ENCODE assay signal across 8 mouse cellular contexts in the genomic region with DNA sequence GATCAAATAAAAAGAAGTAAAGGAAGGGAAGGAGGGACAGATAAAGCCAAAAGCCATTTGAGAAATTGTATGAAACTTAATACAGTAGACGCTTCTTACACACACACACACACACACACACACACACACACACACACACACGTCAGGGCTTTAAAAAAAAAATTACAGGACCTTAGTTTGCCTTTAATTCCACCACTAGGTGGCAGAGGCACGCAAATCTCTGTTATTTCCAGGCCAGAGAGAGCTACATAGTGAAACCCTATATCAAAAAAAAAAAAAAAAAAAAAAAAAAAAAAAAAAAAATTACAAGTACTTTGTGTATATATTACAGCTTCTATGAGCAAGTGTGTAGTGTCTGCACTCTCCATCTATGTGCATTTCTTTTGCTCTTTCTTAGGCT.
DNase-seq lines count a peak whose midpoint lies in the region; ATAC-seq lines count a peak whose summit lies in the region.

No protein-coding gene starts in this region.

- peak; percentile 77 for ATAC-seq in megakaryocyte-erythroid progenitor cell, adult 5-6 weeks (replicated peaks; ENCODE audit: low FRiP score, low TSS enrichment, poor library complexity, severe bottlenecking)

- intact Hi-C loops in heart, postnatal 25 days (cut with DNase I), result loop anchor here (2.0 to 10.0 kb wide), 4 partner anchors 61 to 269 kb away; a partner anchor contains a TSS

- peak; percentile 45 for DNase-seq in layer of hippocampus, adult 11-12 months (ENCODE audit: low spot score)
- DNase-seq in layer of hippocampus, postnatal 36 days, result no peak
- DNase-seq in adrenal gland, adult 8-10 months, result peak; percentile 20
- DNase-seq in embryo, embryonic 11.5 days (ENCODE audit: low read depth, low spot score), result peak; percentile 20
- DNase-seq in heart, postnatal 25 days (ENCODE audit: low spot score), result peak; percentile 6
- peak; percentile 28 for DNase-seq in layer of hippocampus, adult 9-11 months
- DNase-seq in spleen, adult 18-20 months, result peak; percentile 10 to 44

Comparison
In these comparisons a context has a peak if more than half of its experiments do, and no peak if none do; other contexts are left out.
1. DNase-seq: peak in layer of hippocampus, adult 11-12 months (single experiment), adrenal gland, adult 8-10 months (single experiment), embryo, embryonic 11.5 days (single experiment), heart, postnatal 25 days (single experiment), layer of hippocampus, adult 9-11 months (single experiment) and spleen, adult 18-20 months (2 of 2); none in layer of hippocampus, postnatal 36 days (0 of 2).